10 mouse cellular contexts compared by ENCODE assay signal in the genomic region with DNA sequence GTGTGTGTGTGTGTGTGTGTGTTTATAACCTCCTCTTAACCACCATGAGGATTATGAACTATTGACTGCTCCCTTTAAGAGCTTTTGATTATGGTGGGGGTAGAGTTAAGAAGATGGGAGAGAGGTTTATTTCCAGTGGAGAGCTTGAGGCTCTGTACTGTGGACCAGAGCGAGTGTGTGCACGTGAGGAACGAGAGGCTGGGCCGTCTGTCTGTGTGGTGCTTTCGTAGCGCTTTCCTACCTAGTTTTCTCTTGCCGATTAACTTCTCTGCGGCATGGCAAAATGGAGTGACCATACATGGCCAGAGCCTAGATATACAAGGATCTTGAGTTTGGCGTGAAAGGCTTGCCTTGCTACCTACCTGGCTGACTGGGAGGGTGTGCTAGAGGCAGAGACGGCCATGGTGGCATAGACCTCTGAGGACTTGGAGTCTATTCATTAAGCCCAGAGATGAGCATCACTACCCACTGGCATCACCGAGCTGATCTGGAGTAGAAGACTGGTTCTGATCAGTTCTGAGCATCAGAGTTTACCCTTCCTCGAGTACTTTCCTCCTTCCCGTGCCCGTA. TPM values are rescaled to one million over a fixed set of nuclear protein-coding genes. Genes with fewer than 3 reads are reported as not detected.
DNase-seq lines count a peak whose midpoint lies in the region; ATAC-seq and TF ChIP-seq lines count a peak whose summit lies in the region.
"Had no signal": no experiment of that assay in that cellular context is flagged by ENCODE, and none has a peak within 500 bp of the region (broad histone marks: within the 10 kb centered on the region; RNA-seq: fewer than 3 reads in every experiment).

No protein-coding gene starts in this region.

- ATAC-seq in forebrain, embryonic 13.5 days: no peak
- ATAC-seq in forebrain, postnatal 0 days: no peak
- ATAC-seq in liver, embryonic 11.5 days (replicated peaks; ENCODE audit: low FRiP score): no peak
- no peak for ATAC-seq in hindbrain, embryonic 13.5 days (ENCODE audit: low FRiP score)
- no peak for ATAC-seq in midbrain, embryonic 14.5 days (ENCODE audit: low FRiP score, low TSS enrichment)
- no peak for ATAC-seq in CD4-positive, CD25-positive, alpha-beta regulatory T cell, adult 4 months

- H3K27ac ChIP-seq in forebrain, embryonic 13.5 days: no peak overlapping the region
- H3K27ac ChIP-seq in forebrain, postnatal 0 days (ENCODE audit: low read depth, low read length): no peak overlapping the region
- H3K27ac ChIP-seq in liver, embryonic 11.5 days (ENCODE audit: low read depth, low read length): no peak overlapping the region
- no peak overlapping the region for H3K27ac ChIP-seq in hindbrain, embryonic 13.5 days
- H3K27ac ChIP-seq in midbrain, embryonic 14.5 days (replicated peaks; ENCODE audit: low read depth, low read length): no peak overlapping the region

- 0 out of 2 replicates have a peak overlapping the region, but pooled peaks have one; percentile 89 for H3K4me3 ChIP-seq in forebrain, embryonic 13.5 days
- no peak overlapping the region for H3K4me3 ChIP-seq in forebrain, postnatal 0 days (ENCODE audit: low read depth, low read length)
- H3K4me3 ChIP-seq in liver, embryonic 11.5 days (ENCODE audit: low read depth, low read length): no peak overlapping the region; the same call in 1 of the 2 replicates
- no peak overlapping the region for H3K4me3 ChIP-seq in hindbrain, embryonic 13.5 days
- H3K4me3 ChIP-seq in midbrain, embryonic 14.5 days (replicated peaks; ENCODE audit: low read depth, low read length): no peak overlapping the region; the same call in none of the 2 replicates

- TF ChIP-seq CTCF in forebrain, postnatal 0 days (IDR thresholded peaks at IDR 0.05; ENCODE audit: low read depth): no peak

- 94% methylated on average over 14 of the region's 14 CpGs for WGBS in forebrain, embryonic 13.5 days
- WGBS in forebrain, postnatal 0 days: 92% methylated on average over 14 of the region's 14 CpGs
- 94% methylated on average over 14 of the region's 14 CpGs for WGBS in liver, embryonic 11.5 days
- WGBS in hindbrain, embryonic 13.5 days: 95% methylated on average over 14 of the region's 14 CpGs
- 95% methylated on average over 14 of the region's 14 CpGs for WGBS in midbrain, embryonic 14.5 days

- peak overlapping the region; percentile 65 for H3K4me2 ChIP-seq in forebrain, embryonic 13.5 days
- no peak overlapping the region for H3K4me2 ChIP-seq in forebrain, postnatal 0 days (ENCODE audit: low read depth)
- peak overlapping the region; percentile 77; the same call in 1 of the 2 replicates for H3K4me2 ChIP-seq in liver, embryonic 11.5 days
- H3K4me2 ChIP-seq in hindbrain, embryonic 13.5 days: peak overlapping the region; percentile 78
- H3K4me2 ChIP-seq in midbrain, embryonic 14.5 days (ENCODE audit: low read length): peak overlapping the region; percentile 64

- H3K9ac ChIP-seq in forebrain, embryonic 13.5 days: 0 out of 2 replicates have a peak overlapping the region, but pooled peaks have one; percentile 0
- H3K9ac ChIP-seq in forebrain, postnatal 0 days: no peak overlapping the region
- H3K9ac ChIP-seq in liver, embryonic 11.5 days (ENCODE audit: low read depth, low read length): no peak overlapping the region
- H3K9ac ChIP-seq in hindbrain, embryonic 13.5 days: no peak overlapping the region; the same call in 1 of the 2 replicates
- no peak overlapping the region for H3K9ac ChIP-seq in midbrain, embryonic 14.5 days (replicated peaks; ENCODE audit: low read length)

- peaks cover 49% of the 10 kb centered on the region for H3K36me3 ChIP-seq in forebrain, embryonic 13.5 days (ENCODE audit: poor library complexity, severe bottlenecking)
- H3K36me3 ChIP-seq in forebrain, postnatal 0 days (ENCODE audit: insufficient read depth): peaks cover 38% of the 10 kb centered on the region
- peaks cover 18% of the 10 kb centered on the region for H3K36me3 ChIP-seq in liver, embryonic 11.5 days (ENCODE audit: control insufficient read depth, insufficient read depth, low read length)
- peaks cover 52% of the 10 kb centered on the region for H3K36me3 ChIP-seq in hindbrain, embryonic 13.5 days
- H3K36me3 ChIP-seq in midbrain, embryonic 14.5 days (ENCODE audit: control insufficient read depth, insufficient read depth, low read length): peaks cover 48% of the 10 kb centered on the region

- H3K4me1 ChIP-seq in forebrain, embryonic 13.5 days: peaks cover 19% of the 10 kb centered on the region
- peaks cover 9% of the 10 kb centered on the region; the same call in 1 of the 2 replicates for H3K4me1 ChIP-seq in forebrain, postnatal 0 days (ENCODE audit: insufficient read depth)
- peaks cover 12% of the 10 kb centered on the region for H3K4me1 ChIP-seq in liver, embryonic 11.5 days (replicated peaks; ENCODE audit: control insufficient read depth, insufficient read depth, low read length)
- H3K4me1 ChIP-seq in hindbrain, embryonic 13.5 days (replicated peaks): peaks cover 34% of the 10 kb centered on the region
- H3K4me1 ChIP-seq in midbrain, embryonic 14.5 days (ENCODE audit: control insufficient read depth, insufficient read depth, low read length): peaks cover 8% of the 10 kb centered on the region

- H3K9me3 ChIP-seq in forebrain, embryonic 13.5 days (replicated peaks): no peaks in the 10 kb centered on the region
- H3K9me3 ChIP-seq in forebrain, postnatal 0 days (ENCODE audit: low read length): no peaks in the 10 kb centered on the region
- no peaks in the 10 kb centered on the region for H3K9me3 ChIP-seq in liver, embryonic 11.5 days (ENCODE audit: control insufficient read depth, low read length)
- no peaks in the 10 kb centered on the region for H3K9me3 ChIP-seq in hindbrain, embryonic 13.5 days
- H3K9me3 ChIP-seq in midbrain, embryonic 14.5 days (ENCODE audit: control insufficient read depth, low read length): no peaks in the 10 kb centered on the region

- H3K27me3 ChIP-seq in forebrain, embryonic 13.5 days: no peaks in the 10 kb centered on the region
- H3K27me3 ChIP-seq in forebrain, postnatal 0 days (ENCODE audit: insufficient read depth, low read length): no peaks in the 10 kb centered on the region
- H3K27me3 ChIP-seq in liver, embryonic 11.5 days (replicated peaks; ENCODE audit: control insufficient read depth, insufficient read depth, low read length): no peaks in the 10 kb centered on the region
- no peaks in the 10 kb centered on the region for H3K27me3 ChIP-seq in hindbrain, embryonic 13.5 days
- no peaks in the 10 kb centered on the region for H3K27me3 ChIP-seq in midbrain, embryonic 14.5 days (ENCODE audit: control insufficient read depth, insufficient read depth, low read length)

- no peak for DNase-seq in forebrain, postnatal 0 days
- no peak for DNase-seq in liver, embryonic 11.5 days (ENCODE audit: low spot score)
- no peak for DNase-seq in liver
- DNase-seq in midbrain, embryonic 14.5 days: no peak
- DNase-seq in testis, postnatal 14 days (ENCODE audit: low spot score): no peak
- DNase-seq: adrenal gland, postnatal 10 days had no signal

RNA-seq across cellular contexts. Expression of gene Crtc2, which starts 1.9 kb away (rescaled TPM):
- 17.2 and 21.5 TPM in 2 replicates for polyA plus RNA-seq in forebrain, embryonic 13.5 days (2015; fragmentation: Nextera tagmentation; extraction: Ambion mirVana)
- 13.9 and 17.2 TPM in 2 replicates for total RNA-seq in forebrain, postnatal 0 days (2014; rRNA removed)
- 12.9 and 14.7 TPM in 2 replicates for polyA plus RNA-seq in forebrain, postnatal 0 days (2015; fragmentation: Nextera tagmentation; extraction: Ambion mirVana)
- 12.5 and 14.8 TPM in 2 replicates for polyA plus RNA-seq in liver, embryonic 11.5 days (2014; fragmentation: Nextera tagmentation; extraction: Ambion mirVana)
- polyA plus RNA-seq in hindbrain, embryonic 13.5 days (2015; fragmentation: Nextera tagmentation; extraction: Ambion mirVana): 18.8 and 19.8 TPM in 2 replicates
- 11.4 and 12.9 TPM in 2 replicates for polyA plus RNA-seq in midbrain, embryonic 14.5 days (2014; fragmentation: Nextera tagmentation; extraction: Ambion mirVana)
- 10 to 100 TPM; 34.0 to 50.6 TPM for polyA plus RNA-seq in CD4-positive, CD25-positive, alpha-beta regulatory T cell, adult 4 months (2017; shearing (Covaris generic))

RNA-seq across cellular contexts. Expression of gene Slc39a1, which starts 7.9 kb away (rescaled TPM):
- 55.0 and 55.3 TPM in 2 replicates for polyA plus RNA-seq in forebrain, embryonic 13.5 days (2015; fragmentation: Nextera tagmentation; extraction: Ambion mirVana)
- 68.1 and 72.0 TPM in 2 replicates for total RNA-seq in forebrain, postnatal 0 days (2014; rRNA removed)
- 50.0 and 51.6 TPM in 2 replicates for polyA plus RNA-seq in forebrain, postnatal 0 days (2015; fragmentation: Nextera tagmentation; extraction: Ambion mirVana)
- 48.7 and 57.5 TPM in 2 replicates for polyA plus RNA-seq in liver, embryonic 11.5 days (2014; fragmentation: Nextera tagmentation; extraction: Ambion mirVana)
- polyA plus RNA-seq in hindbrain, embryonic 13.5 days (2015; fragmentation: Nextera tagmentation; extraction: Ambion mirVana): 52.7 and 54.9 TPM in 2 replicates
- 44.0 and 46.6 TPM in 2 replicates for polyA plus RNA-seq in midbrain, embryonic 14.5 days (2014; fragmentation: Nextera tagmentation; extraction: Ambion mirVana)
- 10 to 100 TPM; 36.5 to 50.4 TPM for polyA plus RNA-seq in CD4-positive, CD25-positive, alpha-beta regulatory T cell, adult 4 months (2017; shearing (Covaris generic))

RNA-seq across cellular contexts. Expression of gene Dennd4b, which starts 9.1 kb away (rescaled TPM):
- polyA plus RNA-seq in forebrain, embryonic 13.5 days (2015; fragmentation: Nextera tagmentation; extraction: Ambion mirVana): 3.1 and 4.5 TPM in 2 replicates
- 20.1 and 29.8 TPM in 2 replicates for total RNA-seq in forebrain, postnatal 0 days (2014; rRNA removed)
- polyA plus RNA-seq in forebrain, postnatal 0 days (2015; fragmentation: Nextera tagmentation; extraction: Ambion mirVana): 4.4 and 5.1 TPM in 2 replicates
- polyA plus RNA-seq in liver, embryonic 11.5 days (2014; fragmentation: Nextera tagmentation; extraction: Ambion mirVana): 4.9 and 7.5 TPM in 2 replicates
- 4.6 and 5.7 TPM in 2 replicates for polyA plus RNA-seq in hindbrain, embryonic 13.5 days (2015; fragmentation: Nextera tagmentation; extraction: Ambion mirVana)
- 7.3 and 7.6 TPM in 2 replicates for polyA plus RNA-seq in midbrain, embryonic 14.5 days (2014; fragmentation: Nextera tagmentation; extraction: Ambion mirVana)
- polyA plus RNA-seq in CD4-positive, CD25-positive, alpha-beta regulatory T cell, adult 4 months (2017; shearing (Covaris generic)): 10 to 100 TPM; 17.9 to 28.0 TPM

RNA-seq across cellular contexts. Expression of gene Creb3l4, which starts 12.6 kb away (rescaled TPM):
- 5.2 and 5.8 TPM in 2 replicates for polyA plus RNA-seq in forebrain, embryonic 13.5 days (2015; fragmentation: Nextera tagmentation; extraction: Ambion mirVana)
- 1.4 and 2.7 TPM in 2 replicates for total RNA-seq in forebrain, postnatal 0 days (2014; rRNA removed)
- 0.91 and 1.0 TPM in 2 replicates for polyA plus RNA-seq in forebrain, postnatal 0 days (2015; fragmentation: Nextera tagmentation; extraction: Ambion mirVana)
- polyA plus RNA-seq in liver, embryonic 11.5 days (2014; fragmentation: Nextera tagmentation; extraction: Ambion mirVana): 0.82 and 2.2 TPM in 2 replicates
- polyA plus RNA-seq in hindbrain, embryonic 13.5 days (2015; fragmentation: Nextera tagmentation; extraction: Ambion mirVana): 3.0 TPM in 2 replicates
- polyA plus RNA-seq in midbrain, embryonic 14.5 days (2014; fragmentation: Nextera tagmentation; extraction: Ambion mirVana): 2.1 and 2.7 TPM in 2 replicates
- polyA plus RNA-seq in CD4-positive, CD25-positive, alpha-beta regulatory T cell, adult 4 months (2017; shearing (Covaris generic)): under 1 TPM in 1 of 2 experiments, not detected in 1; 0.20 TPM
- total RNA-seq: layer of hippocampus, postnatal 14 days had no signal

RNA-seq across cellular contexts. Expression of gene Jtb, which starts 24.5 kb away (rescaled TPM):
- 102 and 111 TPM in 2 replicates for polyA plus RNA-seq in forebrain, embryonic 13.5 days (2015; fragmentation: Nextera tagmentation; extraction: Ambion mirVana)
- 70.1 and 75.7 TPM in 2 replicates for total RNA-seq in forebrain, postnatal 0 days (2014; rRNA removed)
- 131 and 139 TPM in 2 replicates for polyA plus RNA-seq in forebrain, postnatal 0 days (2015; fragmentation: Nextera tagmentation; extraction: Ambion mirVana)
- 97.8 and 100.0 TPM in 2 replicates for polyA plus RNA-seq in liver, embryonic 11.5 days (2014; fragmentation: Nextera tagmentation; extraction: Ambion mirVana)
- 87.8 and 96.1 TPM in 2 replicates for polyA plus RNA-seq in hindbrain, embryonic 13.5 days (2015; fragmentation: Nextera tagmentation; extraction: Ambion mirVana)
- 102 and 114 TPM in 2 replicates for polyA plus RNA-seq in midbrain, embryonic 14.5 days (2014; fragmentation: Nextera tagmentation; extraction: Ambion mirVana)
- polyA plus RNA-seq in CD4-positive, CD25-positive, alpha-beta regulatory T cell, adult 4 months (2017; shearing (Covaris generic)): 10 to 100 TPM; 60.5 to 75.2 TPM
